Mouse (Mus musculus): ENCODE results near the gene Ebf1.

DNA sequence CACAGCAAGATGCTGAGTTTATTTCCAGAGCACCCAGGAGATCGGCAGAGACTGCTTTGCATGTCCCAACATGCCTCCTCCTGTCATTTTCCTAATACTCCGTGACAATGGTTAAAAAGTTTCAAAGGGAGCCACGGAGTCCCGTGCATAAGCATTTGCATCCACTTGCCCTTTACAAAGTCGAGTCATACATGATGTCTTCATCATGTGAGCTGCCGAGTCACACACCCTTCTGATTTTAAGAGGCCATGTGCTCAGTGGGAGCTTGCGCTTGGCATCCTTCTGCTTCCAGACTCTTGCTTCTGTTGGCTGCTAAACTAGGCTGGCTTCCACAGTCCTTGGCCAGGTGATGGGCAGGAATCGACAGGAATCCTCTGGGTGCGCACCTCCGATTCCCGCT, 336.7 kb downstream of the Ebf1 start:
- TF ChIP-seq CTCF (IDR thresholded peaks at IDR 0.05) (no peak), EP300 (IDR thresholded peaks at IDR 0.05) (no peak)
